Mouse (Mus musculus) testis, adult 2 months (tissue): Measurements from ENCODE around the gene Antxr1. TPM values are rescaled to one million over a fixed set of nuclear protein-coding genes. Genes with fewer than 3 reads are reported as not detected.

Source experiments
- H3K27ac ChIP-seq: fragments of 200-500 bp; 2 replicates; pipeline ENCODE4 v1.5.1; 2012; ENCODE audit warnings: low read depth, low read length; ENCODE audit not compliant: control insufficient read depth, insufficient read depth
- H3K27me3 ChIP-seq: fragments of 200-500 bp; 2 replicates; pipeline ENCODE4 v1.6.1; 2012; ENCODE audit warnings: mild to moderate bottlenecking, low read length, moderate library complexity; ENCODE audit not compliant: control insufficient read depth, insufficient read depth
- H3K36me3 ChIP-seq: fragments of 200-500 bp; 2 replicates; pipeline ENCODE4 v1.6.1; 2012; ENCODE audit warnings: mild to moderate bottlenecking, low read length; ENCODE audit not compliant: control insufficient read depth, insufficient read depth
- H3K4me1 ChIP-seq: fragments of 200-500 bp; 2 replicates; pipeline ENCODE4 v1.6.1; 2012; ENCODE audit warnings: low read length; ENCODE audit not compliant: control insufficient read depth, insufficient read depth
- H3K4me3 ChIP-seq: fragments of 200-500 bp; 2 replicates; pipeline ENCODE4 v1.5.1; 2012; ENCODE audit warnings: low read depth, mild to moderate bottlenecking, low read length, moderate library complexity, mixed read lengths; ENCODE audit not compliant: control insufficient read depth
- CTCF ChIP-seq: fragments of 200-500 bp; IDR thresholded peaks from 2 replicates; pipeline ENCODE4 v1.5.1; 2012; ENCODE audit warnings: low read depth, mild to moderate bottlenecking, inconsistent platforms, low read length, moderate library complexity; ENCODE audit not compliant: control insufficient read depth, insufficient read depth, insufficient replicate concordance
- POLR2A ChIP-seq: fragments of 200-500 bp; IDR thresholded peaks from 2 replicates; pipeline ENCODE4 v1.6.1; 2012; ENCODE audit warnings: low read depth, mild to moderate bottlenecking, inconsistent platforms, low read length, moderate library complexity; ENCODE audit not compliant: control insufficient read depth
- polyA plus RNA-seq: library from polyadenylated mRNA; depleted of rRNA; stranded (reverse); fragments of >200 nt; gene quantifications from 2 replicates; pipeline ENCODE4 v1.2.3, GENCODE M21; 2012

The Antxr1 gene
- polyA plus RNA-seq, 1 experiment = 0.62 TPM

DNA sequence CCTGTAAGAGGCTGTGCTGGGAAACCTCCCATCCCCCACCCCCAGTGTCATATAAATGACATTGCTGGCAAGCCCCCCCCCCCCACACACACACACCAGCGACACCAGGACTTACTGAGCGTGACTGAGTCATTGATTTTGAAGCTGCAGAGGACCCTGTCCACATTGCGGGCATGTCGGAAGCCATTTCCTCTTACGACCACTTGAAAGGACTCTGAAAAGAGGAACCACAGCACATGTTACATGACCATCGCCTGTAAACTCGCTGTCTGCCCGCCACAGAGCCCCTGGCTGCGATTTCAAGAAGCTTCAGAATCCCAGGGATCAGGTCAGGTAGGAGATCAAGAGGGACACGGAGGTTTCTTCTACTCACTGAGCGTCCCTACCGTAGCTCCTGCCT, 80.0 kb downstream of the Antxr1 start:
- Histone ChIP-seq H3K36me3 (no peaks in the 10 kb centered on the region), H3K4me3 (no peak overlapping the region), H3K27ac (no peak overlapping the region), H3K27me3 (no peaks in the 10 kb centered on the region), H3K4me1 (no peaks in the 10 kb centered on the region)
- no peak for TF ChIP-seq CTCF
- TF ChIP-seq POLR2A = no peak

DNA sequence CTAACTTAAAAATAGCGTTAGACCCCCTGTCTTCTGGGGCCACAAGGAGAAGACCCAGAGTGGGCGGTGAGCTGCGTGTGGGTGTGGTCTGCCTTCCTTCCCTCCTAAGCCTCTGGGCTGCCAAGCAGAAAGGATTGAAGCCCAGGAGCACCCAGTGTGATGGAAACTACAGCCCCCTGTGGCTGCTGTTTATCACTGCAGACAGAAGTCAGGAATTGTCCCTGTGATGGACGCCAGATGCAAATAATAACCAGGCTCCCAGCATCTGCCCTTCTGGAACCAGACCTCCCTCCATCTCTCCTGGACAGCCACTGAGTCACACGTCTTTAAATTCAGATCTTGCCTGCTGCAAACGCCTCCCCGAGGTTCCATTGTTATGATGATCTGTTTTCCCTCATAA, 80.9 kb downstream of the Antxr1 start:
- Histone ChIP-seq H3K4me3 (no peak overlapping the region), H3K27ac (no peak overlapping the region), H3K4me1 (no peaks in the 10 kb centered on the region), H3K36me3 (no peaks in the 10 kb centered on the region), H3K27me3 (no peaks in the 10 kb centered on the region)
- TF ChIP-seq CTCF (peak; percentile 10; the same call in 1 of the 2 replicates), POLR2A (no peak)

- Histone ChIP-seq H3K4me3 (no peak overlapping the region), H3K36me3 (no peaks in the 10 kb centered on the region), H3K4me1 (no peaks in the 10 kb centered on the region), H3K27me3 (no peaks in the 10 kb centered on the region), H3K27ac (no peak overlapping the region)
- TF ChIP-seq CTCF (no peak), POLR2A (no peak)
Measured at GRCm38 (mm10) chr6:87251716-87252115, 83.9 kb downstream of the Antxr1 start.

DNA sequence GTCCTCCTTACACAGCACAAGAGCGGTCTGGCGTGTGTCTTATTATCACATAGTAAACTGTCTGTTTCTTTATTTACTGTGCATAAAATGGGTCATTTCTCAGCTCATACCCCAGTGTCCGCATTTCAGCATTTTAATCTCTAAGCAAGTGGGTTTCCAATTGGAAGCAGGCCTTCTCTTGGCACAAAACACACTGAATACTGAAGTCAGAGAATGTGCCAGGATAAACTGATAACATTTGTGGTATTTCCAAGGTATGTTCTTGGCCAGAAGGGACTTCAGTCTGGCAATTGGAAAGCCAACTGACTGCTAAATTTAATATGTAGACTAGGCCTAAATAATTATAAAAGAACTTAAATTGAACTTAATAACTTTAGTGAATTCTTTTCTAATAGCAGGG, 84.9 kb downstream of the Antxr1 start:
- Histone ChIP-seq H3K36me3 (no peaks in the 10 kb centered on the region), H3K4me1 (no peaks in the 10 kb centered on the region), H3K4me3 (no peak overlapping the region), H3K27me3 (no peaks in the 10 kb centered on the region), H3K27ac (no peak overlapping the region)
- TF ChIP-seq CTCF (no peak), POLR2A (no peak)

DNA sequence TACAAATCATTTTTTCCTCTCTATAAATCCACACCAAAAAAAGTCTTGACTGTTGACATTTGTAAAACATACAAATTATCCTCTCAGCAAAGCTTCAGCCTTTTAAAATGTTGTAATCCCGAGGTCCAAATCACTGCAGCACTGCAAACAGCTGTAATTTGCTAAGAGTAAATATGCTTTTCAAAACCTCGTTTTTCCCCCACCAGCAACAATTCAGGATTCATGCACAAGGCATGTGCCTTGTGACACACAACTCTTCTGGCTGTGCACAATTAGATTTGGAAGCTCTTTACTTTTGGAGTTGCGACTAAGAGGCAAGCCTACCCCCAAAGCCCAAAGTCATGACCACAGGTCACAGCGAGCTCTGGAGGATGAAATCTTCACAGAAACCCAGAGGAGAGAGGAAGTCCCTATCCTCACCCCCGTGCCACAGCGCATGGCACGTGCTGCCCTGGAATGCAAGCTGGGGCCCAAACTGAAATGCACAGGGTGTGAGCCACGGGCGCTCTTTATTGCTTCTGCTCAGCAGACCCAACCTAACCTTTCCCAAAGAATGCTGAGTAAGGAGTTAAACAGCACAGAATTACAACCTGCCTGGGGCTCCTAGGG, 87.3 kb downstream of the Antxr1 start:
- TF ChIP-seq POLR2A (no peak), CTCF (no peak)
- no peaks in the 10 kb centered on the region for H3K27me3 ChIP-seq
- no peak overlapping the region for H3K27ac ChIP-seq
- no peaks in the 10 kb centered on the region for H3K4me1 ChIP-seq
- H3K36me3 ChIP-seq = no peaks in the 10 kb centered on the region
- H3K4me3 ChIP-seq = no peak overlapping the region

DNA sequence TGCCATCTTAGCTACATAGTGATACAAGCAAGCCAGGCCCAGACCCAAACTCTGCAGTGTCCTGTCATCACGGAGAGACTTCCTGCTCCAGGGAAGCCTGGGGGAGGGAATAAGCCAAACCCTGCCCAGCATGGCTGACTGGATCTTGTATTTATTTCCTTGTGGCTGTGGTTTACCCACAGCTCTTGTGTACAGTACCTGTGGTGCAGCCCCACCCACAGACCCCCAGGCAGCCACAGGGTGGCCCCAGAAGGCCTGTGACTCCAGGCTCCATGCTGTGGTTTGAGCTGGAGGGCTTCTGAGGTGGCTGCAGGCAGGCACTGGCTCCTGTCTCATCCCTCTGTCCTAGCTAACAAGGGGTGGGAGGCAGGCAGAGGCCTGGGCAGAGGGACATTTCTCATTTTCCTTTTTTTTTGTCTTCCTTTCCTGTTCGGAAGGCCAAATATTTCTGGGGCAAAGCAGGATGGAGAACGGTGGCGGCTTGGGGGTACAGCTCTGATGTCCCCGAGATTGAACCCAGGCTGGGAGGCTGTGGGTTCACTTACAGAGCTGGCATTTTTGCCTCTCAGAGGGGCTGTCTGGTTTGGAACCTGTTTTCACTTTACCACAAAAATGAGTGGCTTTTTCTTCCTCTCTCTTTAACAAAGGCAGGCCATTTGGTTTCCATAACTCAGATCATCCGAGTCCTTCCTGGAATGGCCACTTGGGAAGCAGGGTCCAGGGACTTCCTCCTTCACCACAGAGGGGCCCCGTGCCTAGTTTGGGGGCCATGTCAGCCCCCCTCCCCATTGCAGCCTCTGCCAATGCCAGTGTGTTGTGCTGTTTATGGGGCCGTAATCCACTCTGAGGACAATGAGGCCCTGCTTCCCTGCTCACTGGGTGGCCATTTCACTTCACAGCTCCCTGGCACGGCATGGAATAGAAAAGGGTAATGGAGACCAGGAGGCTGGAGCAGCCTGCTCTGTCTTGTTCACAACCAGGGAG, 91.2 kb downstream of the Antxr1 start:
- Histone ChIP-seq H3K27me3 (no peaks in the 10 kb centered on the region), H3K4me3 (no peak overlapping the region), H3K4me1 (no peaks in the 10 kb centered on the region), H3K36me3 (no peaks in the 10 kb centered on the region), H3K27ac (no peak overlapping the region)
- TF ChIP-seq CTCF = no peak
- TF ChIP-seq POLR2A = no peak

- no peaks in the 10 kb centered on the region for H3K36me3 ChIP-seq
- no peaks in the 10 kb centered on the region for H3K27me3 ChIP-seq
- TF ChIP-seq POLR2A (no peak), CTCF (no peak)
- H3K27ac ChIP-seq = no peak overlapping the region
- H3K4me3 ChIP-seq = no peak overlapping the region
- H3K4me1 ChIP-seq = no peaks in the 10 kb centered on the region
Measured at GRCm38 (mm10) chr6:87237260-87237659, 98.4 kb downstream of the Antxr1 start.

- Histone ChIP-seq H3K4me3 (no peak overlapping the region), H3K4me1 (no peaks in the 10 kb centered on the region), H3K36me3 (no peaks in the 10 kb centered on the region), H3K27me3 (no peaks in the 10 kb centered on the region), H3K27ac (no peak overlapping the region)
- TF ChIP-seq CTCF (no peak), POLR2A (no peak)
Measured at GRCm38 (mm10) chr6:87236061-87236460, 99.6 kb downstream of the Antxr1 start.
